Mouse (Mus musculus): ENCODE measurements at regions not wholly inside any gene's neighbourhood (a gene's known extent, or its start where the extent isn't known, plus 50 kb on each side); places are given as distances from the start of the nearest gene placed in this dataset.
"Not testable (repeated sequence)": the region's sequence is repeated elsewhere in the genome, so short reads cannot be mapped to it uniquely, and the experiment has no call there.

DNA sequence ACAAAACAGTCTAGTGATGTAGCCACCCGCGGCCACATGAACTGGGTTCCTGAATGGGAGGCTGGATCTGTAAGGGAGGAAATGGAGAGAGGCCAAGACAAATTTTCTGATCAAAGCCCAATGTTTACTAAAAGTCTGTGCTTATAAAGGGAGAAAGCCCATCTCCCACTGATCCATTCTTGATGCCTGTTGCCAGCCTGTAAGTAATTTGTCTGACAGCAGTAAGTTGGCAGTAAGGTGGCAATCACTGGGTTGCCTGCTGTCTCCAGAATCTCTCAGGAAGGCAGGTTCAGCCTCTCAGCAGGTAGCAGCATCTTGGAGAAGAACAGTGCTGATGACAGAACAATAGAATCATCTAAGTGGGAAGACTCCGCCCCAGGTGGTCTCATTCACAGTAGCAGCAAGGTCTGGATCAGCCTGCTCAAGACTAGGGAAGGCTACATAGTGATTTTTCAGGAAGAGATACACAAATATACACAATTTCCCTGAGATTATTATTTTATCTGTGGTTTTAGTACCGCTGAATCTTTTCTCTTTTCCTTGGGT lies 327.9 kb downstream of the Impad1 start:
- Histone ChIP-seq H3K27me3 (replicated peaks) (no peaks in the 10 kb centered on the region), H3K4me1 (replicated peaks) (no peaks in the 10 kb centered on the region), H3K9me3 (no peaks in the 10 kb centered on the region), H3K4me3 (replicated peaks) (no peak overlapping the region), H3K4me2 (replicated peaks) (no peak overlapping the region), H3K9ac (no peak overlapping the region), H3K36me3 (no peaks in the 10 kb centered on the region), H3K27ac (no peak overlapping the region)
- WGBS, result 72% methylated on average over 4 of the region's 4 CpGs
- ATAC-seq, result no peak

DNA sequence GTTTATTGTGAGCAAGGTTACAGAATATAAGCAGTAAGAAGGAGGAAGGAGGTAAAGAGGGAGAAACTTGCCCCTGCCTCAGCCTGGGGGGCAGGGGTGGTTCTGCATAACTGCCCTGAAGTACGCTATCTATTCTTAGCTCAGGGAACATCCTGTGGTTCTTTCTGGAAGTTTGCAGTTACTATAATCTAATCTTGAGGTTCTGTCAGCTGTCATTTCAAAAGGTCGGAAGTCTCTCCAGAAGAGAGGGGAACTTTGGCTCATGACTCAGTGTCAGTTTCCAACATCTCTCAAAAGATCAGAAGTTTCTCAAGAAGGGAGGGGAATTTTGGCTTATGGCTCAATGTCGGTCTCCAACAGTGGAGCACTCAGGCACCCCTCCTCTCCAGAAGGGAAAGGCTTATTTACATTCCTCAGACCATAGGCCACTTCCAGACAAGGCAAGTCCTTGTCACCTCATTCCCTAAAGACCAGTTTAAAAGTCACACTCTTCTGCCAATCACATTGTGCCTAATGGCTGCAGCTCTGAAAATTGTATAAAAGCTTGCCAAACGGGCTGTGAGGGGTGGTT lies 328.9 kb downstream of the Impad1 start:
- WGBS, result 58% methylated on average over 4 of the region's 4 CpGs
- Histone ChIP-seq H3K4me2 (replicated peaks) (no peak overlapping the region), H3K36me3 (no peaks in the 10 kb centered on the region), H3K4me1 (replicated peaks) (no peaks in the 10 kb centered on the region), H3K4me3 (replicated peaks) (no peak overlapping the region), H3K9ac (no peak overlapping the region), H3K9me3 (no peaks in the 10 kb centered on the region), H3K27me3 (replicated peaks) (no peaks in the 10 kb centered on the region), H3K27ac (no peak overlapping the region)
- ATAC-seq, result no peak

DNA sequence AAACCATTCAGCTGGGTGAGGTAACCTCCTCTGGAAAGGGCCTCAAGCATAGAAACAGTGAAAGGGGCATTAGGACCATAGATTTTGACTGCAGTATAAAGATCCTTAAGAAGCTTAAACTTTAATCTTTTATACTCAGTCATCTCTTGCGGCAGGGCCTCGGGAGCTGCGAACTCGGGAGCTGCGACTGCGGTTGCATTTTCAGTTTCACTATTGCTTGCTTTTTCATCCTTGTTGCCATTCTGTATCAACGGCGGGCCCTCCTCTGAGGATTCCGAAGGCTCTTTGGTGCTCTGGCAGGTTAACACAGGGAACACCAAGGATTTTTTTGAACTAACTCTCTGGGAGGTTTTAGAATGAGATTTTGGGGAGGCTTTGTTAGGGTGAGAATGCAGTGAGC lies 333.9 kb downstream of the Impad1 start:
- WGBS, result 93% methylated on average over 9 of the region's 9 CpGs
- no peaks in the 10 kb centered on the region for H3K36me3 ChIP-seq
- H3K4me2 ChIP-seq (replicated peaks), result no peak overlapping the region
- H3K4me3 ChIP-seq (replicated peaks), result no peak overlapping the region
- H3K9ac ChIP-seq, result no peak overlapping the region
- no peak for ATAC-seq
- no peak overlapping the region for H3K27ac ChIP-seq
- H3K27me3 ChIP-seq (replicated peaks), result no peaks in the 10 kb centered on the region
- H3K9me3 ChIP-seq, result no peaks in the 10 kb centered on the region
- no peaks in the 10 kb centered on the region for H3K4me1 ChIP-seq (replicated peaks)

DNA sequence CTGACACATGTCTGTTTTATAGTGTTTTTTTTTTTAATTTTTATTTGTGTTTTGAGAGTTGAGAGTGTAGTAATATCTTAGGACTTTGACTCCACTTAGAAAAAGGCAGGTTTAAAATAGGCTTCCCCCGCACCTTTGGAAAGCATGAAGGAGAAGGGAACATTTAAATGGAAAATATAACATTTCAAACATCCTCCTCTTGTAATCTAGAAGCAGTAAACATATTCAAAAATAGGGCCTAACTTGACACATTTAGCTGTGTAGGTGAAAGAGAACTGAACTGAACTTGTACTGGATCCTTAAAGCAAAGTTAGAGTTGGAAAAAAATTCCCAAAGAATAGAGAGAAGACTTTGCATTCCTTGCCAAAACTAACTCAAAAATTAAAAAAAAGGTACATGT lies 343.1 kb downstream of the Impad1 start:
- ATAC-seq, result no peak
- Histone ChIP-seq H3K4me1 (replicated peaks) (no peaks in the 10 kb centered on the region), H3K4me3 (replicated peaks) (no peak overlapping the region), H3K27ac (no peak overlapping the region), H3K9ac (no peak overlapping the region), H3K36me3 (no peaks in the 10 kb centered on the region), H3K4me2 (replicated peaks) (no peak overlapping the region), H3K27me3 (replicated peaks) (no peaks in the 10 kb centered on the region), H3K9me3 (no peaks in the 10 kb centered on the region)
- WGBS, result 100% methylated on average over 1 of the region's 1 CpGs

DNA sequence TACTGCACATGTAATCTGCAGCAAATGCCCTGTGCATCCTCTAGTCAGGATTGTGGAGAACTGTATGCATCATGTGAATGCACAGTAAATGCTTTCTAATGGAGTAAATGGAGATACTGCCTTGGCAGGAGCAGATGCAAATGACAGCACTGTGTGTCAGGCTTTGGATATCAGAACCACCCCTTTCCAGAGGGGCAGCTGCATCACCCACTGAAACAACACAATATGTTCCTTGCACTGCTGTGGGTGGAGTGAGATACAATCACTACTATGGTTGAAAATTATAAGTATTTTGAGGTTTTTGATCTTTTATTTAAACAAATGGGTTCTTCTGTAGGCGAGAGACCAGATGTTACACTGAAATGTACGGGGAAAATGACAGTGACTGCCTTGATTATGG lies 350.5 kb downstream of the Impad1 start:
- Histone ChIP-seq H3K4me3 (replicated peaks) (no peak overlapping the region), H3K4me1 (replicated peaks) (no peaks in the 10 kb centered on the region), H3K4me2 (replicated peaks) (no peak overlapping the region), H3K9ac (no peak overlapping the region), H3K27ac (no peak overlapping the region), H3K9me3 (no peaks in the 10 kb centered on the region), H3K27me3 (replicated peaks) (no peaks in the 10 kb centered on the region), H3K36me3 (no peaks in the 10 kb centered on the region)
- ATAC-seq, result no peak
- WGBS, result 85% methylated on average over 2 of the region's 2 CpGs

DNA sequence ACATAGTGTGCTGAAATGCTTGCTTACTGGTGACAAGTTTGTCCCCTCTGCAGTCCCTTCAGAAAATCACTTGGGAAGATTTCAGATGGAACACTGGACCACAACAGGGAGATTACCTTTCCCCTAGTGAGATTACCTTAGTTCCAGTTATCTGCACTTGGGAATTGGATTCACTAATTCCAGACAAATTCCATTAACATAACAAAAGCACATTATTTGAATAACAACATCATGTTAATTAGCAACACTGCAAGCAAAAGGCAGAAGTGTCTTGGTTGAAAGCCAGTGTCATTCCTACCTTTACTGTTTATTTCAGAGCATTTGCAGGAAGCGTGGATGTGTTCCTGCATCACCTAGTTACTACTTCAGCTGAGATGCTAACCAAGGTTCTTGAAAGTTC lies 355.6 kb downstream of the Impad1 start:
- H3K4me3 ChIP-seq (replicated peaks), result no peak overlapping the region
- no peak overlapping the region for H3K27ac ChIP-seq
- ATAC-seq, result no peak
- no peaks in the 10 kb centered on the region for H3K9me3 ChIP-seq
- H3K9ac ChIP-seq, result no peak overlapping the region
- WGBS, result 74% methylated on average over 1 of the region's 1 CpGs
- no peaks in the 10 kb centered on the region for H3K4me1 ChIP-seq (replicated peaks)
- H3K4me2 ChIP-seq (replicated peaks), result no peak overlapping the region
- no peaks in the 10 kb centered on the region for H3K27me3 ChIP-seq (replicated peaks)
- H3K36me3 ChIP-seq, result no peaks in the 10 kb centered on the region

DNA sequence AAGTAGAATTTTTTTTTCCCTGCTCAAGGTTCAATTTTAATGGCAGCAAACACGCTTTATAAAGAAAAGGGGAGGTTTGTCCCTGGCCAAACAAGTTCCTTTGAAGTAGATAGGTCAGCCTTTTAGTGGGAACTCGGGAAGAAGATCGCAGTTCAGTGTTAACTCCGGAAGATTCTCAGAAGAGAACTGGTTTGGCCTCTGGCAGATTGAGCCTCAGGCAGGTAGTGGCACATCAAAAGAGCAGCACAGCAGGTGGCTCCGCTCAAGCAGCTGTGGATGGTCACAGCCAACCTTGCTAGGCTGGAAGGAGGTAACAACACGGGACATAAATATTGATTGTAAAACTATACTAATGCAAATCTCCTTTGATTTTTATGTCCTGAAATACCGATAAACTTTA lies 347.2 kb upstream of the Sdr16c6 start:
- WGBS, result 28% methylated on average over 7 of the region's 7 CpGs
- not testable (repeated sequence) for H3K4me1 ChIP-seq (replicated peaks); H3K36me3 ChIP-seq

DNA sequence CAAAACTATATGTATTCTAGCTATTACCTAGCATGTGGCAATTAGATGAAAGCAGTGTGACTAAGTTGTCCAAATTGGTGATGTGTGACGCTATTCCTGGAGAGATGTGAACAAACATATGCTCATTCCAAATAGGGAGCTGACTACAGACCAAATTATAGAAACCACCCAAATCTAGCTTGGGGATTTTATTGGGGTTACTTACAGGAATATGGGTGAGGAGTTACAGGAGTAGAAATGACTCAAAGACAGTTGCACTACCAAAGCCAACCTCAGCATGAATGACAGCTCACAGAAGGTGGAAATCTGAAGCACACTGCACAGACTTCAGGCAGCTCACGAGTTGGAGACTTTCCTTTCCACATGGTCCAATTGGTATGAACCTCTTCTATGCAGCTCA lies 326.5 kb upstream of the Sdr16c6 start:
- ATAC-seq, result no peak
- Histone ChIP-seq H3K36me3 (no peaks in the 10 kb centered on the region), H3K4me1 (replicated peaks) (no peaks in the 10 kb centered on the region), H3K9me3 (no peaks in the 10 kb centered on the region), H3K4me2 (replicated peaks) (no peak overlapping the region), H3K9ac (no peak overlapping the region), H3K27me3 (replicated peaks) (no peaks in the 10 kb centered on the region), H3K27ac (no peak overlapping the region), H3K4me3 (replicated peaks) (no peak overlapping the region)
- 79% methylated on average over 2 of the region's 2 CpGs for WGBS

More for the DNA sequence above, 347.2 kb upstream of the Sdr16c6 start:
- not testable (repeated sequence) for H3K4me3 ChIP-seq (replicated peaks); H3K27me3 ChIP-seq (replicated peaks); ATAC-seq; H3K9ac ChIP-seq; H3K27ac ChIP-seq; H3K4me2 ChIP-seq (replicated peaks); H3K9me3 ChIP-seq

DNA sequence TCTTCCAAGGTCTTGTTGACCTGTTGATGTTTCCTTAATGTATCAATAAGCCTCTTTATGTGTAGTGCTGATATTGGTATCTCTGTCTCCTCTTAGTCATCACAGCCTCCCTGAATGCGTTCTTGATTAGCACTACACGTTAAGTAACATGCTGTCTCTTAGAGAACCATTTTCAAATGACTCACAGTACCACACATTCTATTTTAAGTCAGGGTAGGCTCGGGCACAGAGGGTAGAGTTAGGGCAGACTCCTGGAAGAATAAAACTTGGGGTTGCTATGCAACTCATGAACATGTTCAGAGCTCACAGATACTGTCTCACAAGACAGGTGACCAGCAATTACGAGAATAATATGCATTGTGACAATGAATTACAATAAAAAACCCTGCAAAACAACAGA lies 320.1 kb upstream of the Sdr16c6 start:
- ATAC-seq, result no peak
- WGBS, result 82% methylated on average over 4 of the region's 4 CpGs

DNA sequence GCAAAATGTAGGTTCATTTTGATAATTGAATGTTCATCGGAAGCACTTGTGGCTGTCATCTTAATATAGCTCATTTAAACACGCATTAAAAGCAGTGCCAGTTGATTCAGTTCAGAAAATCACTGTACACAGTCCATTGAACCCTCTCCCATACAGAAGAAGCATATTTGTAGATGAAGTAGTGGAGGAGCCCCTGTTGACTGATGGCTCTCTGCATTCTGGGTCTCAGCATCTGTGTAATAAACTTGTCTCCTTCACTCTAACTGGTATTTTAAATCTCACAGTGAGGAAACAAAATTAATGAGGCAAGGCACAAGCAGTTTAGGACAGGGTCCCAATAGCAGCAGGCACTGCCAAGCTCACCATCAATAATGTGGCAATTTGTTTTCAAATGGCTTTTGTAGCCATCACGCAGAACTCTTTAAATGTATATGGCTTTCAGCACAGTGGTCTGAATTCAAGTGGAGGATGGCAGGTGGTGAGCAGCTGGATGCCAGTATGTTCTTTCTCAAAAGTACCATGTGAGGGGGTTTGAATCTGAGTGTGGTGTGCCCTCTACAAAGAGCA lies 302.8 kb upstream of the Sdr16c6 start:
- Histone ChIP-seq H3K4me1 (replicated peaks) (no peaks in the 10 kb centered on the region), H3K27ac (no peak overlapping the region), H3K4me3 (replicated peaks) (no peak overlapping the region), H3K4me2 (replicated peaks) (no peak overlapping the region), H3K9ac (no peak overlapping the region), H3K9me3 (no peaks in the 10 kb centered on the region), H3K27me3 (replicated peaks) (no peaks in the 10 kb centered on the region), H3K36me3 (no peaks in the 10 kb centered on the region)
- ATAC-seq, result no peak
- WGBS, result 84% methylated on average over 3 of the region's 3 CpGs

More for the DNA sequence above, 320.1 kb upstream of the Sdr16c6 start:
- Histone ChIP-seq H3K36me3 (no peaks in the 10 kb centered on the region), H3K9ac (no peak overlapping the region), H3K4me1 (replicated peaks) (no peaks in the 10 kb centered on the region), H3K4me2 (replicated peaks) (no peak overlapping the region), H3K27ac (no peak overlapping the region), H3K9me3 (no peaks in the 10 kb centered on the region), H3K27me3 (replicated peaks) (no peaks in the 10 kb centered on the region), H3K4me3 (replicated peaks) (no peak overlapping the region)

DNA sequence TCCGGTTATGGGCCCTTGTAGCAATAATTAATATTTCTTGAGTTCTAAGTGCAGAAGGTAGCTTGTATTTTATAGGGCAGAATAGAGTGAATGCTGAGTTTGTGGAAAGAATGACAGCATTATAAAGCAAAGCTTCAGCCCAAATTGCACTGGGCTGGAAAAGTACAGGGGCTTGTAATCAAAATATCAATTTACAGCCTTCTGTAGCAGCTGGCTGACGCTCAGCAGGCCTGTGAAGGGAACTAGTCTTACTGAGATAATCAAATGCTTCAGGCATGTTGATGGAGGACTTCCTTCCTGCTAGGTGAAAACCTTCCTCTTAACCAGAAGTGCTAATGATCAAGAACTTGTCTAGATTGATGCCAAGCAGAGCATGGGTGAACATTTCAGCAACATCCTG lies 257.9 kb upstream of the Sdr16c6 start:
- Histone ChIP-seq H3K9ac (no peak overlapping the region), H3K4me3 (replicated peaks) (no peak overlapping the region), H3K36me3 (no peaks in the 10 kb centered on the region), H3K27ac (no peak overlapping the region), H3K4me2 (replicated peaks) (no peak overlapping the region), H3K9me3 (no peaks in the 10 kb centered on the region), H3K4me1 (replicated peaks) (no peaks in the 10 kb centered on the region), H3K27me3 (replicated peaks) (no peaks in the 10 kb centered on the region)
- no peak for ATAC-seq
- WGBS, result 43% methylated on average over 2 of the region's 2 CpGs

DNA sequence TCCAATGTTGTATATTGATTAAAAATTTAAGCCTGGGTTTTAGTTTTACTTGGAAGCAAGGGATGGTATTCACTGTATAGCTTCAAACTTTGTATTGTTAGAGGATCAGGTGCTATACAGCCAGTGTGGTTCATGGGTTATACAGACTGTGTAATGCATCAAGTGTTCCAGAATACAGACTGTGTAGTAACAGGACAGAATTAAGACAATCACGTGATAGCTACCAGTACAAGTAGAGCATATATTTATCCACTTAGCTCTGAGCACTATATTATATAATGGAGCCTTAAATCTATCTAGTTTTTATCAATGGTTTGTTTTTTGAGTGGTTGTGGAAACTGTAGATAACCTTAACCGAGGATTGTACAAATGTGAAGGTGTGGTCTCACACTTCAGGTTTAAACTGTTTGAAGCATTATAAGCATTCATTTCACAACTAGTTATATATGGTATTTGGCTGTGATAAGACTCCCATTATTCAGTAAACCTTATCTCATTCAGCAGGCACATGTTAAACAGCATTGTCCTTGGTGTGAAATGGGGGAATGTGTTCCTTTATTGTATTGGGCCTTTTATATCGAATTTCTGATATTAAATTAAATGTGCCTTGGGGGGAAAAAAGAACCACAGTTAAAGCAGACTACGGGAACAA lies 256.3 kb upstream of the Sdr16c6 start:
- Histone ChIP-seq H3K27ac (no peak overlapping the region), H3K9ac (no peak overlapping the region), H3K4me2 (replicated peaks) (no peak overlapping the region), H3K27me3 (replicated peaks) (no peaks in the 10 kb centered on the region), H3K9me3 (no peaks in the 10 kb centered on the region), H3K4me3 (replicated peaks) (no peak overlapping the region), H3K36me3 (no peaks in the 10 kb centered on the region), H3K4me1 (replicated peaks) (no peaks in the 10 kb centered on the region)
- WGBS, result 76% methylated on average over 4 of the region's 4 CpGs
- ATAC-seq, result no peak

DNA sequence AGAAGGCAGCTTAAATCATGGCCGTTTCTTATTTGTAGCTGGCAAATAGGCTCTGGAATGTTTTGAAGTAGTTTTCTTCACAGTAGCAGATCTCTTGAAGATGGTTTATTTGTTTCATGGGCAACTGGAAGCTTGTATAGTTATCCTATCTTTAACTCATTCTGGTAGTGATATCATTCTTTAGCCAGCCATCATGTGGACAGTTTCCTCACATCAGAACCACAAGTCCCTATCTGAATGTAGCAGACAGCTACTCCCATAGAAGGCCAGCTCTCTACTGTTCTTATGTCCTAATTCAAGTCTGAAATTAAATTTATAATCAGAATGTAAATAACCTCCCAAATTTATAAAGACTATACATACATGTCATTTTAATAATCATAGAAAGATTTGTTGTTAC lies 253.8 kb upstream of the Sdr16c6 start:
- H3K4me3 ChIP-seq (replicated peaks), result no peak overlapping the region
- no peaks in the 10 kb centered on the region for H3K27me3 ChIP-seq (replicated peaks)
- H3K4me2 ChIP-seq (replicated peaks), result no peak overlapping the region
- 82% methylated on average over 1 of the region's 1 CpGs for WGBS
- no peak for ATAC-seq
- H3K36me3 ChIP-seq, result no peaks in the 10 kb centered on the region
- no peak overlapping the region for H3K27ac ChIP-seq
- H3K9ac ChIP-seq, result no peak overlapping the region
- no peaks in the 10 kb centered on the region for H3K4me1 ChIP-seq (replicated peaks)
- no peaks in the 10 kb centered on the region for H3K9me3 ChIP-seq

Measured in intestine, embryonic 15.5 days (tissue).